Mouse (Mus musculus) lung, adult 2 months (tissue): ENCODE measurements at regions not wholly inside any gene's neighbourhood (a gene's known extent, or its start where the extent isn't known, plus 50 kb on each side); places are given as distances from the start of the nearest gene placed in this dataset.

Source experiments
- CTCF ChIP-seq: fragments of 200-500 bp; IDR thresholded peaks from 2 replicates; pipeline ENCODE4 v1.5.1; 2011; ENCODE audit warnings: mild to moderate bottlenecking, low read length, control low read depth; ENCODE audit not compliant: insufficient read depth
- POLR2A ChIP-seq: fragments of 200-500 bp; IDR thresholded peaks from 2 replicates; pipeline ENCODE4 v1.6.1; 2011; ENCODE audit warnings: low read depth, mild to moderate bottlenecking, control low read depth, low read length, borderline replicate concordance; ENCODE audit errors: extremely low read depth

- TF ChIP-seq POLR2A (no peak), CTCF (no peak)
Observed at GRCm38 (mm10) chr7:115106041-115106440, 362.5 kb downstream of the Insc start.
